Mouse (Mus musculus): Measurements from ENCODE around the gene Zcchc4. TPM values are rescaled to one million over a fixed set of nuclear protein-coding genes. Genes with fewer than 3 reads are reported as not detected.

The Zcchc4 gene
- polyA plus RNA-seq, 1 experiment from 2014 or later, result 11.3 TPM

DNA sequence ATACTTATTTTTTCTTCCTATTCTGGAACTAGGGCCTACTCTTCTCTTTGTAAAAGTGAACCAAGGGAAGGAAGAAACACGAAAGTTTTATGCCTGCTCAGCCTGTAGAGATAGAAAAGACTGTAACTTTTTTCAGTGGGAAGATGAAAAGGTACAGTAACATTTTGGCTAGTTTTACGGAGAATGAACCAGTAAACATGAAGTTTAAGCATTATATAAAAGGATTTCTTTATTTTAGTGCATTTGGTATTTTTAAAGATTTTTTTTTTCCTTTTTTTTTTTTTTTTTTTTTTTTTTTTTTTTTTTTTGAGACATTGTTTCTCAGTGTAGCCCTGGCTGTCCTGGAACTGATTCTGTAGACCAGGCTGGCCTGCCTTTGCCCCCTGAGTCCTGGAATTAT lies 8.7 kb downstream of the Zcchc4 start:
- Histone ChIP-seq H3K9me3 (replicated peaks; ENCODE audit: control insufficient read depth, low read length, poor library complexity, severe bottlenecking) (no peaks in the 10 kb centered on the region), H3K4me2 (ENCODE audit: low read length) (peak overlapping the region; percentile 21; the same call in 1 of the 2 replicates), H3K27ac (ENCODE audit: low read length) (no peak overlapping the region), H3K9ac (ENCODE audit: low read depth, low read length) (no peak overlapping the region), H3K36me3 (ENCODE audit: control insufficient read depth, insufficient read depth, low read length) (no peaks in the 10 kb centered on the region), H3K27me3 (ENCODE audit: control insufficient read depth, insufficient read depth, low read depth, low read length) (no peaks in the 10 kb centered on the region), H3K4me1 (ENCODE audit: control insufficient read depth, insufficient read depth, low read length) (peaks cover 2% of the 10 kb centered on the region; the same call in 1 of the 2 replicates), H3K4me3 (ENCODE audit: low read depth, low read length) (no peak overlapping the region)
- ATAC-seq, result no peak
- WGBS, result 70% methylated on average over 2 of the region's 2 CpGs

DNA sequence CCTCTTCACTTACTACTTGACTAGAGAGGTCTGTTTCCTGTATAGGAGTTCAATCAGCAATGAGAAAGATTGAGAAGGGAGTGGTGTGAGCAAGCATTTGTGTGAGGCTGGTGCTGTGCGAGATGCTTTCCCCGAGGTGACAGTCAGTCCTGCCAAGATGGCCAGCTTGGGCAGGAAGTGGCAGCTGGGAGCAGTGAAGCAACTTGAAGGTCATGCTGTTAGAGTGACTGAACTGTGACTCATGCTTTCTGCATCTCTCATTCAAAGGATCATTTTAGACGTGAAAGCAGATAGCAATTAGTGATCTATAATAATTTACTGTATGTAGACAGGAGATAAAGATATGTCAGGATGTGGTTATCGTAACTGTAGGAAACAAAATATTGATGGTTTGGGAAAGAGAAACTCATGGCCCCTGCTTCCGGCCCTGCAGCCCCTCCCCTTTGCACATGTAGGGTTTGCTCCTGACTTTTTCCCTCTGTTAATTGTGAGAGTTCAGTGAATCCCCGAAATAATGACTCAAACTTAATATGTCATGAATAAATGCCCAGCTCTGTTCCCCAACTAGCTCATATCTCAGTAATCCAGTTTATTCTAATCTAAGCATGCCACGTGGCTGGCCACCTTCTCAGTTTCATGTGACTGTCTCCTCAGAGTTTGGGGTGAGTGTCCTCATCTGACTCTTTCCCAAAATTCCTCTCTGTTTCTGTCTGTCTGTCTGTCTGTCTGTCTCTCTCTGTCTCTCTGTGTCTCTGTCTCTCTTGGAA lies 11.5 kb downstream of the Zcchc4 start:
- Histone ChIP-seq H3K36me3 (ENCODE audit: control insufficient read depth, insufficient read depth, low read length) (no peaks in the 10 kb centered on the region), H3K27me3 (ENCODE audit: control insufficient read depth, insufficient read depth, low read depth, low read length) (no peaks in the 10 kb centered on the region), H3K4me3 (ENCODE audit: low read depth, low read length) (no peak overlapping the region), H3K9me3 (replicated peaks; ENCODE audit: control insufficient read depth, low read length, poor library complexity, severe bottlenecking) (no peaks in the 10 kb centered on the region), H3K9ac (ENCODE audit: low read depth, low read length) (no peak overlapping the region), H3K27ac (ENCODE audit: low read length) (no peak overlapping the region), H3K4me1 (ENCODE audit: control insufficient read depth, insufficient read depth, low read length) (peaks cover 2% of the 10 kb centered on the region; the same call in 1 of the 2 replicates), H3K4me2 (ENCODE audit: low read length) (no peak overlapping the region)
- 93% methylated on average over 7 of the region's 7 CpGs for WGBS
- no peak for ATAC-seq

DNA sequence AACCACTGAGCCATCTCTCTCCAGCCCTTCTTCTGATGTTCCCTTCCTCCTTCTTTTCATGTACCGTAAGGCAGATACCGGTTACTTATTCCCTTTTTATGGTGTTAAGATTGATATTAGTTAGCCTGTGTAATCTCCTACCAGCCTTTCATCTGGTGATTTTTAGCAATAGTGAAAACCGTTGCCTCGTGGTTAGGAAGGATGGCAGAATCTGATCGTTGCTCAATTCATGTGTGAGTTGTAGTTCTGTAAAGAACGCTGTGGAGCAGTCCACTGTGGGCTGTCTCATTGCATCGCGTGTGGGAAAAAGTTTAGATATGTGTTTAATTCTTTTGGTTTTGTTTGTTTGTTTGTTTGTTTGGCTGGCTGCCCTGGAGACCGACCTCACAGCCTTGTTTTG lies 18.0 kb downstream of the Zcchc4 start:
- H3K4me2 ChIP-seq (ENCODE audit: low read length), result no peak overlapping the region
- no peaks in the 10 kb centered on the region for H3K9me3 ChIP-seq (replicated peaks; ENCODE audit: control insufficient read depth, low read length, poor library complexity, severe bottlenecking)
- H3K27ac ChIP-seq (ENCODE audit: low read length), result no peak overlapping the region
- 96% methylated on average over 9 of the region's 9 CpGs for WGBS
- no peaks in the 10 kb centered on the region for H3K27me3 ChIP-seq (ENCODE audit: control insufficient read depth, insufficient read depth, low read depth, low read length)
- H3K9ac ChIP-seq (ENCODE audit: low read depth, low read length), result no peak overlapping the region
- no peak overlapping the region for H3K4me3 ChIP-seq (ENCODE audit: low read depth, low read length)
- H3K36me3 ChIP-seq (ENCODE audit: control insufficient read depth, insufficient read depth, low read length), result peaks cover 13% of the 10 kb centered on the region
- ATAC-seq, result no peak
- H3K4me1 ChIP-seq (ENCODE audit: control insufficient read depth, insufficient read depth, low read length), result no peaks in the 10 kb centered on the region

DNA sequence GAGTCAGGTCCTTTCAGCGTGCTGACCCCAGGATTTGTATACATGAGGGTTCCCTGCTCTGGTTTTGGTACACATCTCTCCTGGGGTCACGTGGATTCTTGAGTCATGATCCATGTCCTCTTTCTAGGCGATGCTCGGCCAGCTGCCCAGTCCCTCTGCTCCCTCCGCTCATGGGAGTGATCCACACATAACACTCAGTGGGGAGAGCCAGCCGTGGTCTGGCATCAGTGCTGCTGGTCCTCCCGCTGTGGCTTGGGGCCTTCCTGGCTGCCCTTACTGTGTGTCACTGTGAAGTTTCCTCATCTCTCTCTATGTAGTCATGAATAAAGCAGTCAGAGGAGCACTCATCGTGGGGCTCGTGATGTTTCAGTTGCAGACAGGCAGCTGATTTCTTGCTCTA lies 18.9 kb downstream of the Zcchc4 start:
- Histone ChIP-seq H3K27ac (ENCODE audit: low read length) (no peak overlapping the region), H3K9ac (ENCODE audit: low read depth, low read length) (no peak overlapping the region), H3K4me1 (ENCODE audit: control insufficient read depth, insufficient read depth, low read length) (no peaks in the 10 kb centered on the region), H3K36me3 (ENCODE audit: control insufficient read depth, insufficient read depth, low read length) (peaks cover 13% of the 10 kb centered on the region), H3K27me3 (ENCODE audit: control insufficient read depth, insufficient read depth, low read depth, low read length) (no peaks in the 10 kb centered on the region), H3K4me2 (ENCODE audit: low read length) (no peak overlapping the region), H3K4me3 (ENCODE audit: low read depth, low read length) (no peak overlapping the region), H3K9me3 (replicated peaks; ENCODE audit: control insufficient read depth, low read length, poor library complexity, severe bottlenecking) (no peaks in the 10 kb centered on the region)
- ATAC-seq, result no peak
- WGBS, result 93% methylated on average over 9 of the region's 9 CpGs

DNA sequence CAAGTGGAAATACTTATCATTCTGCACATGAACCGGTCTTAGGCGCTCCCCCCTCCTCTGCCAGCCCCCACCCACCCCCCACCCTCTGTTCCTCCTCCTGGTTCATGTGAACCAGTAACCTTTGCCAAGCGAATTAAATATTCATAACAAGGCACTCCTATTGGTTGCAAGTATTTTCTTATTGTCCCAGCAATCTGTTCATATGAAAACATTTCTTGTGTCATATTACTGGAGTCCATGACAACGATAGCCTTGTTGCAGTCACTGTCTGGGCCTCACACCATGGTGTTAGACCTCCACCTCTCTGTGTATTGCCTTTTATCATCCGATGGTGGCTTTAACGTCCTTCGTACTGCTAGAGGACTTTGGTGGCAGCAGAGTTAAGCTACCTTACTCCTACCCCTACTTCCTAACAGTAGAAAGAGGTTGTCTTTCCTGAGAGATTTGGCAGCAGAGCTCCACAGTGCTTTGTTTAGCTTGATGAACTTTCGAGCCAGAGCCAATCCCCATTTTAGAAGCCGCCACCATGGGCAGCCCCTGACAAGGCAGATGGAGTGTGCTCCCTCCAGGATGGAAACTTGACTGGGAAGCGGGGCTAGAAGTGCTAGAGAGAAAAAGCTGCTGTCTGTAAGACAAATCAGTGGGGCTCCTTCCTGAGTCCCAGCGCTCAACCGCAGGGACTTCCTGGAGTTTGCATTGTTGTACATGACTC lies 24.2 kb downstream of the Zcchc4 start:
- no peaks in the 10 kb centered on the region for H3K9me3 ChIP-seq (replicated peaks; ENCODE audit: control insufficient read depth, low read length, poor library complexity, severe bottlenecking)
- 92% methylated on average over 12 of the region's 12 CpGs for WGBS
- H3K9ac ChIP-seq (ENCODE audit: low read depth, low read length), result no peak overlapping the region
- peaks cover 13% of the 10 kb centered on the region for H3K36me3 ChIP-seq (ENCODE audit: control insufficient read depth, insufficient read depth, low read length)
- no peak for ATAC-seq
- H3K4me1 ChIP-seq (ENCODE audit: control insufficient read depth, insufficient read depth, low read length), result no peaks in the 10 kb centered on the region
- H3K27me3 ChIP-seq (ENCODE audit: control insufficient read depth, insufficient read depth, low read depth, low read length), result no peaks in the 10 kb centered on the region
- H3K27ac ChIP-seq (ENCODE audit: low read length), result no peak overlapping the region
- no peak overlapping the region for H3K4me2 ChIP-seq (ENCODE audit: low read length)
- no peak overlapping the region for H3K4me3 ChIP-seq (ENCODE audit: low read depth, low read length)

DNA sequence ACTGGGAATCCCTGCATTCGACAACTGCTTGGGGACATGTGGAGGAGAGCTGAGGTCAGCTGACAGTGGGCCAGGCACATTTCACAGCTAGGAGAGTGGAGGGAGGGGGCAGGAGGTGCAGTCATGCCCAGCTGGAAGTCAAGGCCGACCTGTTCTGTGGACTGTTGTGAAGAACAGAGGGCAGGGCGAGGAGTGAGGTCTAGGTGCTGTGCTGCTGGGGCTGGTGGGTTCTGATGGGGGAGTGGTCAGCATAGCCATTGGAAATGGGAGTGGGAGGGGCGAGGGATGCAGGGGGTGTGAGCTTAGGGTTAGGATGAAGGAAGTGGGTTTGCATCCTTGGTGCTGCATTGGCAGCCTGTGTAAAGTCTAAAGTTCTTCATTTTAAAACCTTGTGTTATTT lies 30.6 kb downstream of the Zcchc4 start:
- no peaks in the 10 kb centered on the region for H3K27me3 ChIP-seq (ENCODE audit: control insufficient read depth, insufficient read depth, low read depth, low read length)
- no peak overlapping the region for H3K4me2 ChIP-seq (ENCODE audit: low read length)
- H3K9me3 ChIP-seq (replicated peaks; ENCODE audit: control insufficient read depth, low read length, poor library complexity, severe bottlenecking), result no peaks in the 10 kb centered on the region
- no peaks in the 10 kb centered on the region for H3K4me1 ChIP-seq (ENCODE audit: control insufficient read depth, insufficient read depth, low read length)
- H3K4me3 ChIP-seq (ENCODE audit: low read depth, low read length), result no peak overlapping the region
- WGBS, result 81% methylated on average over 4 of the region's 4 CpGs
- no peak overlapping the region for H3K9ac ChIP-seq (ENCODE audit: low read depth, low read length)
- 0 out of 2 replicates have a peak, but pooled peaks cover 4% of the 10 kb centered on the region for H3K36me3 ChIP-seq (ENCODE audit: control insufficient read depth, insufficient read depth, low read length)
- no peak for ATAC-seq
- H3K27ac ChIP-seq (ENCODE audit: low read length), result no peak overlapping the region

DNA sequence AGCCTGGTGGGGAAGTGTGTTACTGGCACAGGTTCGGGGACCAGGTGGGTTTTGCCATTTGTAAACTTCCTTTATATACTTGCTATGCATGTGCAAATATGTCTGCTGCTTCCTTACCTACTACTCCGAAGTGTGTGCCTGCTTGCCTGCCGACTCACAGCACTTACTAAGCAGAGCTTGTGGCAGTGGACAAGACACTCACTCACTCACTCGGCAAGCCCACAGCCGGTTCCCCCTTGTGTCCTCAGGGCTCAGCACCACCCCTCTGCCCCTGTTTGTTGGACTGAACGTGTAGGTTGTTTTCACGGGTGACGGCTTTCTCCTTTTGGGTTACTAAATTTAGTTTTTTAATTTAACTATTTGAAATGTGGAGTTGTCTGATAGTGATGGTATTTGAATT lies 31.1 kb downstream of the Zcchc4 start:
- Histone ChIP-seq H3K9me3 (replicated peaks; ENCODE audit: control insufficient read depth, low read length, poor library complexity, severe bottlenecking) (no peaks in the 10 kb centered on the region), H3K4me1 (ENCODE audit: control insufficient read depth, insufficient read depth, low read length) (no peaks in the 10 kb centered on the region), H3K36me3 (ENCODE audit: control insufficient read depth, insufficient read depth, low read length) (0 out of 2 replicates have a peak, but pooled peaks cover 4% of the 10 kb centered on the region), H3K4me3 (ENCODE audit: low read depth, low read length) (no peak overlapping the region), H3K27ac (ENCODE audit: low read length) (no peak overlapping the region), H3K27me3 (ENCODE audit: control insufficient read depth, insufficient read depth, low read depth, low read length) (no peaks in the 10 kb centered on the region), H3K4me2 (ENCODE audit: low read length) (no peak overlapping the region), H3K9ac (ENCODE audit: low read depth, low read length) (no peak overlapping the region)
- 86% methylated on average over 8 of the region's 8 CpGs for WGBS
- no peak for ATAC-seq

DNA sequence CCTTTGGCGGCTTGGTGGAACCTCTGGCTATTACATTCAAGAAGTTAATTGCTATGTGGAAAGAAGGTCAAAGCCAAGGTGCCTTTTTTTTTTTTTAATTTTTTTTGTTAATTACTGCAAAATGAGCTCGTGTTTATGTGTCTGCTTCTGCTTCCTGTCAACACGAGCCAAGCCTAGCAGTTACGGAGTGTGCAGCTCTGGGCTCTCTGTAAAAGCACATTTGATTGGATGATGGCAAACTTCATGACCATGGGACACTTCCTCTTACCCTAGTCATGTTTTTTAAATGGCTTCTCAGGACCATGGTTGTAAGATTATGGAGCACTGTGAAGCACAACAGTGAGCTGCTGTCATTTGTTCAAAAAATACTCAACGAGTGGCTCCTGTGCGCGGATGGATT lies 31.8 kb downstream of the Zcchc4 start:
- WGBS, result 92% methylated on average over 7 of the region's 7 CpGs
- H3K9ac ChIP-seq (ENCODE audit: low read depth, low read length), result no peak overlapping the region
- H3K36me3 ChIP-seq (ENCODE audit: control insufficient read depth, insufficient read depth, low read length), result 0 out of 2 replicates have a peak, but pooled peaks cover 4% of the 10 kb centered on the region
- no peaks in the 10 kb centered on the region for H3K9me3 ChIP-seq (replicated peaks; ENCODE audit: control insufficient read depth, low read length, poor library complexity, severe bottlenecking)
- H3K4me1 ChIP-seq (ENCODE audit: control insufficient read depth, insufficient read depth, low read length), result no peaks in the 10 kb centered on the region
- H3K4me2 ChIP-seq (ENCODE audit: low read length), result no peak overlapping the region
- ATAC-seq, result no peak
- no peaks in the 10 kb centered on the region for H3K27me3 ChIP-seq (ENCODE audit: control insufficient read depth, insufficient read depth, low read depth, low read length)
- H3K4me3 ChIP-seq (ENCODE audit: low read depth, low read length), result no peak overlapping the region
- no peak overlapping the region for H3K27ac ChIP-seq (ENCODE audit: low read length)

DNA sequence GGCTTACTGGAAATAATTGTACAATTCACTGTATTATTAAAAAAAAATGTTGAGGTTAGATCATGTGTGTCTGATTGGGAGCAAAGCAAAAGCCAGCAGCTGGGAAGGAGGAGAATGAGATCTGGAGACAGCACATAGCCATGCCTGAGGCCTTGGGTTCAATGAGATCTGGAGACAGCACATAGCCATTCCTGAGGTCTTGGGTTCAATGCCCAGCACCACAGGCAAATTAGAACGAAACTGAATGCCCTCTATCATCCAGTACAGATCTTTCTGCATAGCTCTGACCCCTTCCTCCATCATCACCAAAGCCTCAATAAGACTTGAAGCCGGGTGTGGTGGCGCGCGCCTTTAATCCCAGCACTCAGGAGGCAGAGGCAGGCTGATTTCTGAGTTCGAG lies 35.2 kb downstream of the Zcchc4 start:
- no peak overlapping the region for H3K4me2 ChIP-seq (ENCODE audit: low read length)
- no peaks in the 10 kb centered on the region for H3K9me3 ChIP-seq (replicated peaks; ENCODE audit: control insufficient read depth, low read length, poor library complexity, severe bottlenecking)
- H3K4me3 ChIP-seq (ENCODE audit: low read depth, low read length), result no peak overlapping the region
- 96% methylated on average over 6 of the region's 6 CpGs for WGBS
- peaks cover 4% of the 10 kb centered on the region; the same call in 1 of the 2 replicates for H3K36me3 ChIP-seq (ENCODE audit: control insufficient read depth, insufficient read depth, low read length)
- no peaks in the 10 kb centered on the region for H3K27me3 ChIP-seq (ENCODE audit: control insufficient read depth, insufficient read depth, low read depth, low read length)
- no peak overlapping the region for H3K27ac ChIP-seq (ENCODE audit: low read length)
- no peaks in the 10 kb centered on the region for H3K4me1 ChIP-seq (ENCODE audit: control insufficient read depth, insufficient read depth, low read length)
- no peak for ATAC-seq
- H3K9ac ChIP-seq (ENCODE audit: low read depth, low read length), result no peak overlapping the region

All from midbrain, embryonic 16.5 days (tissue).